In genomic region chr17:29696940-29697339, GRCm38 (mm10) we compare ENCODE assay signal across 21 mouse cellular contexts.
"Had no signal": no experiment of that assay in that cellular context is flagged by ENCODE, and none has a peak within 500 bp of the region (broad histone marks: within the 10 kb centered on the region; RNA-seq: fewer than 3 reads in every experiment).

No protein-coding gene starts in this region.

- H3K4me3 ChIP-seq: lung, embryonic 15.5 days; megakaryocyte, embryonic 14.5 days; midbrain, embryonic 13.5 days; midbrain, embryonic 15.5 days; neural tube, embryonic 12.5 days; stomach, embryonic 15.5 days had no signal

- H3K4me1 ChIP-seq: lung, embryonic 15.5 days; midbrain, embryonic 13.5 days; midbrain, embryonic 15.5 days; neural tube, embryonic 12.5 days; stomach, embryonic 15.5 days had no signal

- H3K27ac ChIP-seq: lung, embryonic 15.5 days; macrophage; midbrain, embryonic 13.5 days; midbrain, embryonic 15.5 days; neural tube, embryonic 12.5 days; stomach, embryonic 15.5 days; stomach, postnatal 0 days had no signal

- ATAC-seq: liver, postnatal 0 days; lung, postnatal 0 days; midbrain, embryonic 13.5 days; midbrain, embryonic 15.5 days had no signal

- H3K9me3 ChIP-seq: lung, embryonic 15.5 days; megakaryocyte, embryonic 14.5 days; midbrain, embryonic 13.5 days; midbrain, embryonic 15.5 days; neural tube, embryonic 12.5 days; stomach, embryonic 15.5 days had no signal

- H3K4me2 ChIP-seq: lung, embryonic 15.5 days; midbrain, embryonic 11.5 days; midbrain, embryonic 13.5 days; midbrain, embryonic 15.5 days; neural tube, embryonic 12.5 days; stomach, embryonic 15.5 days had no signal

- H3K27me3 ChIP-seq: lung, embryonic 15.5 days; megakaryocyte, embryonic 14.5 days; midbrain, embryonic 13.5 days; midbrain, embryonic 15.5 days; neural tube, embryonic 12.5 days; stomach, embryonic 15.5 days had no signal

- DNase-seq: liver, postnatal 0 days; lung, adult 2 months; lung, postnatal 14 days; lung, postnatal 36 days; retina, postnatal 1 day; right cerebral cortex, adult 18-20 months; right cerebral cortex, postnatal 25 days; right cerebral cortex, postnatal 4 days; thymus, adult 18-20 months; thymus, postnatal 14 days; thymus, postnatal 36 days had no signal

- H3K9ac ChIP-seq: liver, postnatal 0 days; lung, embryonic 15.5 days; midbrain, embryonic 13.5 days; midbrain, embryonic 15.5 days; neural tube, embryonic 12.5 days; stomach, embryonic 15.5 days had no signal
